Mouse (Mus musculus) heart, adult 18-20 months (tissue): Measurements from ENCODE around the gene Scfd2. TPM values are rescaled to one million over a fixed set of nuclear protein-coding genes. Genes with fewer than 3 reads are reported as not detected.

Source experiments
- DNase-seq, 2 experiments: peaks; one replicate each; pipeline ENCODE4 v3.0.0; 2021 to 2022; ENCODE audit warnings: mixed read lengths in 1 of 2
- total RNA-seq, 2 experiments: library from RNA; stranded (reverse); gene quantifications; 2 replicates each; pipeline ENCODE4 v1.2.3; 2021

The Scfd2 gene
- total RNA-seq, 2 experiments from 2014 or later = 11.7 to 13.8 TPM

- no peak for DNase-seq
These were observed 290.5 kb downstream of the Scfd2 start for GRCm38 (mm10) chr5:74240926-74241680.

GRCm38 (mm10) chr5:74240298-74240697 is 291.3 kb downstream of the Scfd2 start:
- no peak for DNase-seq

GRCm38 (mm10) chr5:74239369-74239768 is 292.2 kb downstream of the Scfd2 start:
- no peak for DNase-seq

- no peak for DNase-seq
These were observed 297.8 kb downstream of the Scfd2 start for GRCm38 (mm10) chr5:74233808-74234207.

- no peak for DNase-seq
These were observed 301.0 kb downstream of the Scfd2 start for GRCm38 (mm10) chr5:74230525-74230924.

- DNase-seq = no peak
These were observed 301.7 kb downstream of the Scfd2 start for GRCm38 (mm10) chr5:74229775-74230413.

- DNase-seq = no peak
These were observed 302.6 kb downstream of the Scfd2 start for GRCm38 (mm10) chr5:74228938-74229337.

- no peak for DNase-seq
These were observed 304.2 kb downstream of the Scfd2 start for GRCm38 (mm10) chr5:74227352-74227751.

- DNase-seq = no peak
These were observed 305.4 kb downstream of the Scfd2 start for GRCm38 (mm10) chr5:74226183-74226582.

- no peak for DNase-seq
These were observed 307.1 kb downstream of the Scfd2 start for GRCm38 (mm10) chr5:74224480-74224879.

GRCm38 (mm10) chr5:74222626-74223025 is 308.9 kb downstream of the Scfd2 start:
- DNase-seq = no peak

GRCm38 (mm10) chr5:74218524-74218923 is 313.0 kb downstream of the Scfd2 start:
- no peak for DNase-seq

GRCm38 (mm10) chr5:74215125-74215524 is 316.4 kb downstream of the Scfd2 start:
- DNase-seq = no peak

GRCm38 (mm10) chr5:74214501-74215110 is 317.0 kb downstream of the Scfd2 start:
- no peak for DNase-seq

GRCm38 (mm10) chr5:74211346-74211745 is 320.2 kb downstream of the Scfd2 start:
- no peak for DNase-seq

- DNase-seq = no peak
These were observed 321.9 kb downstream of the Scfd2 start for GRCm38 (mm10) chr5:74209640-74210039.

- DNase-seq = no peak
These were observed 323.1 kb downstream of the Scfd2 start for GRCm38 (mm10) chr5:74208438-74208837.

- no peak for DNase-seq
These were observed 324.4 kb downstream of the Scfd2 start for GRCm38 (mm10) chr5:74207209-74207608.

- peak in 1 of 2 experiments; percentile 27 for DNase-seq
These were observed 324.9 kb downstream of the Scfd2 start for GRCm38 (mm10) chr5:74206649-74207048.

- DNase-seq = peak; percentile 54 to 77
These were observed 325.5 kb downstream of the Scfd2 start for GRCm38 (mm10) chr5:74206038-74206437.

GRCm38 (mm10) chr5:74205509-74205908 is 326.1 kb downstream of the Scfd2 start:
- peak in 1 of 2 experiments; percentile 27 for DNase-seq

- DNase-seq = no peak
These were observed 327.1 kb downstream of the Scfd2 start for GRCm38 (mm10) chr5:74204465-74204864.

GRCm38 (mm10) chr5:74202515-74202914 is 329.0 kb downstream of the Scfd2 start:
- DNase-seq = no peak
